Mouse (Mus musculus): Measurements from ENCODE around the gene Tmem243. TPM values are rescaled to one million over a fixed set of nuclear protein-coding genes. Genes with fewer than 3 reads are reported as not detected.

The Tmem243 gene
- total RNA-seq, 2 experiments from 2014 or later = 9.4 to 10.1 TPM

GRCm38 (mm10) chr5:9100849-9101801 is 657 bp downstream of the Tmem243 start:
- peak in 1 of 2 experiments; percentile 22 for DNase-seq (ENCODE audit: low spot score in 2 of 2)
- intact Hi-C loops (cut with DNase I) = no loop called here

- intact Hi-C loops (cut with DNase I) = no loop called here
Measured at GRCm38 (mm10) chr5:9102696-9103095, 2.2 kb downstream of the Tmem243 start.

GRCm38 (mm10) chr5:9103958-9104357 is 3.5 kb downstream of the Tmem243 start:
- intact Hi-C loops (cut with DNase I) = no loop called here
- no peak for DNase-seq (ENCODE audit: low spot score in 2 of 2)

More at GRCm38 (mm10) chr5:9102696-9103095, 2.2 kb downstream of the Tmem243 start:
- no peak for DNase-seq (ENCODE audit: low spot score in 2 of 2)

GRCm38 (mm10) chr5:9106806-9107205 is 6.3 kb downstream of the Tmem243 start:
- DNase-seq (ENCODE audit: low spot score in 2 of 2) = no peak

GRCm38 (mm10) chr5:9107296-9108089 is 7.0 kb downstream of the Tmem243 start:
- no peak for DNase-seq (ENCODE audit: low spot score in 2 of 2)
- intact Hi-C loops (cut with DNase I) = no loop called here

More at GRCm38 (mm10) chr5:9106806-9107205, 6.3 kb downstream of the Tmem243 start:
- intact Hi-C loops (cut with DNase I) = no loop called here

- DNase-seq (ENCODE audit: low spot score in 2 of 2) = no peak
- intact Hi-C loops (cut with DNase I) = no loop called here
Measured at GRCm38 (mm10) chr5:9108490-9108889, 8.0 kb downstream of the Tmem243 start.

- no peak for DNase-seq (ENCODE audit: low spot score in 2 of 2)
- intact Hi-C loops (cut with DNase I) = no loop called here
Measured at GRCm38 (mm10) chr5:9109582-9109981, 9.1 kb downstream of the Tmem243 start.

GRCm38 (mm10) chr5:9111285-9111684 is 10.8 kb downstream of the Tmem243 start:
- DNase-seq (ENCODE audit: low spot score in 2 of 2) = no peak
- intact Hi-C loops (cut with DNase I) = no loop called here

- intact Hi-C loops (cut with DNase I) = no loop called here
- peak; percentile 68 for DNase-seq (ENCODE audit: low spot score in 2 of 2)
Measured at GRCm38 (mm10) chr5:9111759-9112158, 11.3 kb downstream of the Tmem243 start.

GRCm38 (mm10) chr5:9114162-9114561 is 13.7 kb downstream of the Tmem243 start:
- intact Hi-C loops (cut with DNase I) = no loop called here
- no peak for DNase-seq (ENCODE audit: low spot score in 2 of 2)

GRCm38 (mm10) chr5:9124134-9124533 is 23.7 kb downstream of the Tmem243 start:
- intact Hi-C loops (cut with DNase I) = no loop called here
- no peak for DNase-seq (ENCODE audit: low spot score in 2 of 2)

- peak; percentile 45 to 67 for DNase-seq (ENCODE audit: low spot score in 2 of 2)
- intact Hi-C loops (cut with DNase I) = no loop called here
Measured at GRCm38 (mm10) chr5:9128566-9128965, 28.1 kb downstream of the Tmem243 start.

GRCm38 (mm10) chr5:9131786-9132185 is 31.3 kb downstream of the Tmem243 start:
- DNase-seq (ENCODE audit: low spot score in 2 of 2) = no peak
- intact Hi-C loops (cut with DNase I) = no loop called here

- no peak for DNase-seq (ENCODE audit: low spot score in 2 of 2)
- intact Hi-C loops (cut with DNase I) = no loop called here
Measured at GRCm38 (mm10) chr5:9135588-9135987, 35.1 kb downstream of the Tmem243 start.

GRCm38 (mm10) chr5:9140724-9141123 is 40.3 kb downstream of the Tmem243 start:
- intact Hi-C loops (cut with DNase I) = no loop called here
- DNase-seq (ENCODE audit: low spot score in 2 of 2) = no peak

GRCm38 (mm10) chr5:9142376-9142775 is 41.9 kb downstream of the Tmem243 start:
- intact Hi-C loops (cut with DNase I) = no loop called here
- DNase-seq (ENCODE audit: low spot score in 2 of 2) = no peak

- DNase-seq (ENCODE audit: low spot score in 2 of 2) = no peak
- intact Hi-C loops (cut with DNase I) = no loop called here
Measured at GRCm38 (mm10) chr5:9149273-9149850, 48.9 kb downstream of the Tmem243 start.

GRCm38 (mm10) chr5:9156746-9157145 is 56.3 kb downstream of the Tmem243 start:
- DNase-seq (ENCODE audit: low spot score in 2 of 2) = no peak
- intact Hi-C loops (cut with DNase I) = no loop called here

GRCm38 (mm10) chr5:9157336-9157735 is 56.9 kb downstream of the Tmem243 start:
- DNase-seq (ENCODE audit: low spot score in 2 of 2) = no peak
- intact Hi-C loops (cut with DNase I) = no loop called here
